Mouse (Mus musculus) left cerebral cortex, adult 18-20 months (tissue): ENCODE measurements at regions not wholly inside any gene's neighbourhood (a gene's known extent, or its start where the extent isn't known, plus 50 kb on each side); places are given as distances from the start of the nearest gene placed in this dataset.

Experiments used
- DNase-seq, 2 experiments: peaks; one replicate each; pipeline ENCODE4 v3.0.0; 2021 to 2022; ENCODE audit warnings: low spot score in 2 of 2, mixed read lengths in 1 of 2

GRCm38 (mm10) chr8:89134581-89135484 is 90.9 kb upstream of the Sall1 start:
- no peak for DNase-seq

DNA sequence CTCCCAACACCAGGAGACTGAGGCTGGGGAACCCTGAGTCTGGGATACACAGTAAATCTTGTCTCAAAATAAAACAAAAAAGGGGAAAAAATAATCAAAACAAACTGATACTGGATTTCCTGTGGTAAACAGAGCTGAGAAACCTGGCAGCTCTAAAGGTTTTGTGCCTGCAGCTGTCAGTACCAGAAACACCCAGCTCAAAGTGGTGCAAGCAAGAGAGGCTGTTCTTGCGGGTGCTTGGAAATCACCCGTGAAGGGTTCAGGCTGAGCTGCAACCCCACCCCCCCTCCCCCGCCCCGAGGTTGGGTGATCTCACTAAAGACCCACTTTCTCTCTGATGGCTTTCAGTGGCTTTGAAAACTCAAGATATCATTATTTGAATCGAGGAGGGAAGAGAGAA is 90.1 kb upstream of the Sall1 start:
- no peak for DNase-seq

DNA sequence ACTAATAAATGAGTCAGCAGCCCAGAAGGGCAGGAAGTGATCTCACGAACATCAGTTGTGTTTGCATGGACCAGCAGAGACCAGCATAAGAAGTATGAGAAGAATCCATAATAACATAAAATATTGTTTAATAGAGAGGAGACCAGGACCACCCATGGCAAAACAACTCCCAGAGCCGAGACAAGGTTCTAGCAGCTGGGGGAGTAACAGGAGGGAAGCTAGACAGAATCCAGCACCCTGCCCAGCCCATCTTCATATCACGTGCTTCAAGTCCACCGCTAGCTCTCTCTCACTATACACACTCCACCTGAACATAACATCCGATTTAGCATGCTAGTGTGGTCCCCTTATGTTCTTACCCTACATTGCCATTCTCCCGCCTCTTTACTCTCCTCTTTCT is 77.1 kb upstream of the Sall1 start:
- DNase-seq, result no peak

DNA sequence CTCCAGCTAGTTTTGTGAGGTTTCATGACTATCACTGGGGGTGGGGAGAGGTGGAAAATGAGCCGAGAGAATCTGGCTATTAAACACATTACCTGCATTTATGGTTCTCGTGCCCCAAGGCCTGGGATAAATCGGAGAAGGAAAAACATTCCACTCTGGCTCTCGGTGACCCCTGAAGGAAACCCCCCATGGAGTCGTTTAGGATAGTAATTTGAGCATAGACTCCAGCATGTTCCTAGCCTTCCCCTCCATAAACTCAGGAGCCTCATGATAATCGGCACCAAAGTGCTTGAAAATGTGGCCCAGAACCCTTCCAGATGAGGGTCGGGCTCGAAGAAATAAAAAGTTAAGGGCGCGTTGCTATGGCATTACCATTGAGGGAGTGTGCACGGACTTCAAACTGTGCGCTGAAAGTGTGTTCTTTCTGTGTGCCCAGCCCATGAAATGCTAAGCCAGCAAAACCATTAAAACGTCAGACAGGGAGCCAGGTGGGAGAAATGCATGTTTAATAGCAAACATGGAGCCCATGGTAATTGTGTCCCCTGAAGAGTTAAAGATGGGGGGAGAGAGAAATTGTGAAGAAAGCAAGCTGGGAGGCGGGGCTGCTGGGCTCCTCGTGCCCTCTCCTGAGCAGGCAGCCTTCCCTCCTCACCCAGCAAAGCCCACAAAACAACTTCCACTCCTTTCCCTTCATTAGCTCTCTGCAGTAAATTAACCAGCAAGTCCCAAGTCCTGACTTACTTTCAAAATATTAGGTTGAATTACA is 64.1 kb upstream of the Sall1 start:
- no peak for DNase-seq

DNA sequence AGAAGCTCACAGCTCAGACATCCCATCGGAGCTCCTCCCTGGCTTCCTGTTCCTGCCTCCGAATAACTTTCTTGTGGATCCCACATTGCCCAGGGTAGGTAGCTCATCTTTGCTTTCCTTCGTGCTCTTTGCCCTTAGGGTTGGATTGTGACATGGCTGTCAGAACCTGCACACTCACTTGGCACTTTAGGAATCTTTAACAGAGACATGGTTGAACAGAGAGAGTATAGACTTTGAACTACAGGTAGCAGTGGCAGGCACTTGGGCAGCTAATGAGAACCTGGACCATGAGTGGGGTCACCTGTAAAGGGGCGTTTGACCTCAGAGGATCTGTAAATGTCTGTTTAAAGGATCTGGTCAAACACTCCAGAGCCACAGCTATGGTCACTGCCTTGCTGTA is 62.4 kb upstream of the Sall1 start:
- no peak for DNase-seq

- DNase-seq, result no peak
These were observed 53.4 kb upstream of the Sall1 start for GRCm38 (mm10) chr8:89097396-89097795.
